In genomic region chr9:10101812-10102440, GRCm38 (mm10) we compare ENCODE assay signal across 21 mouse cellular contexts.
"Had no signal": no experiment of that assay in that cellular context is flagged by ENCODE, and none has a peak within 500 bp of the region (broad histone marks: within the 10 kb centered on the region; RNA-seq: fewer than 3 reads in every experiment).

No protein-coding gene starts in this region.

- H3K4me1 ChIP-seq: limb, embryonic 13.5 days; midbrain, embryonic 12.5 days; midbrain, embryonic 15.5 days; neural tube, embryonic 12.5 days; neural tube, embryonic 15.5 days; stomach, embryonic 15.5 days had no signal

- H3K4me3 ChIP-seq: limb, embryonic 13.5 days; midbrain, embryonic 12.5 days; midbrain, embryonic 15.5 days; neural tube, embryonic 12.5 days; neural tube, embryonic 15.5 days; stomach, embryonic 15.5 days had no signal

- H3K9me3 ChIP-seq: limb, embryonic 13.5 days; midbrain, embryonic 12.5 days; midbrain, embryonic 15.5 days; neural tube, embryonic 12.5 days; neural tube, embryonic 15.5 days; stomach, embryonic 15.5 days had no signal

- H3K36me3 ChIP-seq: limb, embryonic 13.5 days; midbrain, embryonic 12.5 days; midbrain, embryonic 15.5 days; neural tube, embryonic 12.5 days; neural tube, embryonic 15.5 days; stomach, embryonic 15.5 days had no signal

- ATAC-seq: hindbrain, postnatal 0 days; inflammation-experienced regulatory T-cells, adult 6 months; intestine, embryonic 16.5 days; lung, postnatal 0 days; midbrain, embryonic 15.5 days had no signal

- H3K9ac ChIP-seq: limb, embryonic 13.5 days; liver, embryonic 14.5 days; midbrain, embryonic 12.5 days; midbrain, embryonic 15.5 days; neural tube, embryonic 12.5 days; neural tube, embryonic 15.5 days; stomach, embryonic 15.5 days had no signal

- H3K27ac ChIP-seq: hindbrain, postnatal 0 days; limb, embryonic 13.5 days; liver, embryonic 14.5 days; macrophage; midbrain, embryonic 12.5 days; midbrain, embryonic 15.5 days; neural tube, embryonic 12.5 days; neural tube, embryonic 15.5 days; stomach, embryonic 15.5 days had no signal

- H3K4me2 ChIP-seq: limb, embryonic 13.5 days; liver, embryonic 11.5 days; midbrain, embryonic 12.5 days; midbrain, embryonic 15.5 days; neural tube, embryonic 12.5 days; neural tube, embryonic 15.5 days; stomach, embryonic 15.5 days had no signal

- DNase-seq: kidney, adult 18-20 months; left cerebral cortex, postnatal 4 days; lung, adult 2 months; right cerebral cortex, adult 18-20 months; right cerebral cortex, postnatal 14 days; right cerebral cortex, postnatal 4 days; thymus, adult 18-20 months; thymus, postnatal 36 days had no signal

- H3K27me3 ChIP-seq: limb, embryonic 13.5 days; midbrain, embryonic 12.5 days; midbrain, embryonic 15.5 days; neural tube, embryonic 12.5 days; neural tube, embryonic 15.5 days; stomach, embryonic 15.5 days had no signal
